Mouse (Mus musculus) gonadal fat pad, adult 2 months (tissue): ENCODE measurements around the gene Adrb1. TPM values are rescaled to one million over a fixed set of nuclear protein-coding genes. Genes with fewer than 3 reads are reported as not detected.

Experiments
- polyA plus RNA-seq: library from polyadenylated mRNA; depleted of rRNA; stranded (reverse); fragments of >200 nt; gene quantifications from 2 replicates; pipeline ENCODE4 v1.2.3, GENCODE M21; 2012; rRNA removed

Gene Adrb1
- polyA plus RNA-seq, 1 experiment, result 2.7 TPM

Other genes with a start within 250 kb of the Adrb1 start
- gene Dclre1a, start 174.0 kb upstream of the Adrb1 start, polyA plus RNA-seq, result 8.0 and 8.3 TPM in 2 replicates
- 10.0 and 10.3 TPM in 2 replicates for gene Nhlrc2, start 173.9 kb upstream of the Adrb1 start, polyA plus RNA-seq
- gene Ccdc186, start 100.0 kb downstream of the Adrb1 start, polyA plus RNA-seq, result 6.5 and 8.0 TPM in 2 replicates
- 0.69 and 1.1 TPM in 2 replicates for gene Tdrd1, start 104.0 kb downstream of the Adrb1 start, polyA plus RNA-seq
- 18.3 and 21.0 TPM in 2 replicates for gene Vwa2, start 152.1 kb downstream of the Adrb1 start, polyA plus RNA-seq